15 mouse cellular contexts compared by ENCODE assay signal in genomic region chr13:43774605-43775426, GRCm38 (mm10). TPM values are rescaled to one million over a fixed set of nuclear protein-coding genes. Genes with fewer than 3 reads are reported as not detected.
DNase-seq lines count a peak whose midpoint lies in the region; ATAC-seq and TF ChIP-seq lines count a peak whose summit lies in the region.
"Had no signal": no experiment of that assay in that cellular context is flagged by ENCODE, and none has a peak within 500 bp of the region (broad histone marks: within the 10 kb centered on the region; RNA-seq: fewer than 3 reads in every experiment).

No protein-coding gene starts in this region.

- no peak for ATAC-seq in forebrain, embryonic 14.5 days
- no peak for ATAC-seq in forebrain, embryonic 11.5 days (replicated peaks; ENCODE audit: low FRiP score)
- ATAC-seq in lung, postnatal 0 days, result no peak
- ATAC-seq: liver, postnatal 0 days had no signal

- 81% methylated on average over 13 of the region's 13 CpGs for WGBS in forebrain, embryonic 14.5 days
- 87% methylated on average over 13 of the region's 13 CpGs for WGBS in forebrain, embryonic 11.5 days
- 64% methylated on average over 13 of the region's 13 CpGs for WGBS in lung, postnatal 0 days

- no peaks in the 10 kb centered on the region for H3K27me3 ChIP-seq in forebrain, embryonic 14.5 days (replicated peaks; ENCODE audit: control insufficient read depth, insufficient read depth, low read length)
- no peaks in the 10 kb centered on the region for H3K27me3 ChIP-seq in forebrain, embryonic 11.5 days (ENCODE audit: control insufficient read depth, insufficient read depth, low read length)
- H3K27me3 ChIP-seq in lung, postnatal 0 days (replicated peaks; ENCODE audit: insufficient read depth, low read length), result no peaks in the 10 kb centered on the region
- H3K27me3 ChIP-seq: embryonic facial prominence, embryonic 12.5 days; limb, embryonic 13.5 days; neural tube, embryonic 15.5 days; stomach, embryonic 15.5 days had no signal

- TF ChIP-seq POLR2A in bone marrow macrophage, adult 2 months (IDR thresholded peaks at IDR 0.05; ENCODE audit: borderline replicate concordance, low read depth, low read length), result no peak

- TF ChIP-seq CTCF in lung, postnatal 0 days (IDR thresholded peaks at IDR 0.05), result no peak
- no peak for TF ChIP-seq CTCF in bone marrow macrophage, adult 2 months (IDR thresholded peaks at IDR 0.05; ENCODE audit: low read depth, low read length)

- DNase-seq in forebrain, embryonic 14.5 days (ENCODE audit: low spot score), result no peak
- DNase-seq in forebrain, embryonic 11.5 days (ENCODE audit: low spot score), result no peak
- peak; percentile 29 for DNase-seq in lung, postnatal 0 days (ENCODE audit: low spot score)
- no peak for DNase-seq in lung, postnatal 4 days
- DNase-seq in layer of hippocampus, adult 8-10 months (ENCODE audit: low spot score in 2 of 2), result no peak
- DNase-seq in kidney, adult 9 months, result no peak
- DNase-seq in adipocyte (ENCODE audit: low spot score), result no peak
- DNase-seq: cerebellum, adult 11-12 months had no signal

- TF ChIP-seq EP300 in lung, postnatal 0 days (IDR thresholded peaks at IDR 0.05), result no peak

- no peaks in the 10 kb centered on the region for H3K9me3 ChIP-seq in forebrain, embryonic 14.5 days (replicated peaks; ENCODE audit: control insufficient read depth, low read length)
- no peaks in the 10 kb centered on the region for H3K9me3 ChIP-seq in forebrain, embryonic 11.5 days (ENCODE audit: control insufficient read depth, low read length)
- H3K9me3 ChIP-seq in lung, postnatal 0 days (ENCODE audit: low read length), result no peaks in the 10 kb centered on the region
- H3K9me3 ChIP-seq: embryonic facial prominence, embryonic 12.5 days; heart, embryonic 10.5 days; limb, embryonic 13.5 days; neural tube, embryonic 15.5 days; stomach, embryonic 15.5 days had no signal

- H3K9ac ChIP-seq in forebrain, embryonic 14.5 days (ENCODE audit: low read length), result no peak overlapping the region
- H3K9ac ChIP-seq in forebrain, embryonic 11.5 days (ENCODE audit: low read length), result no peak overlapping the region
- no peak overlapping the region for H3K9ac ChIP-seq in lung, postnatal 0 days (replicated peaks; ENCODE audit: low read depth)
- H3K9ac ChIP-seq: embryonic facial prominence, embryonic 12.5 days; limb, embryonic 13.5 days; liver, postnatal 0 days; neural tube, embryonic 15.5 days; stomach, embryonic 15.5 days had no signal

- H3K27ac ChIP-seq in forebrain, embryonic 14.5 days (ENCODE audit: low read depth, low read length), result no peak overlapping the region
- H3K27ac ChIP-seq in forebrain, embryonic 11.5 days (ENCODE audit: low read depth, low read length), result no peak overlapping the region
- H3K27ac ChIP-seq in lung, postnatal 0 days (ENCODE audit: low read length), result no peak overlapping the region
- H3K27ac ChIP-seq in bone marrow macrophage, adult 2 months (ENCODE audit: insufficient read depth, low read depth, low read length), result 0 out of 2 replicates have a peak overlapping the region, but pooled peaks have one; percentile 4
- H3K27ac ChIP-seq: embryonic facial prominence, embryonic 12.5 days; heart, embryonic 10.5 days; limb, embryonic 13.5 days; neural tube, embryonic 15.5 days; stomach, embryonic 15.5 days had no signal

- H3K4me1 ChIP-seq in forebrain, embryonic 14.5 days (ENCODE audit: control insufficient read depth, insufficient read depth, low read length), result peaks cover 10% of the 10 kb centered on the region; the same call in 1 of the 2 replicates
- H3K4me1 ChIP-seq in forebrain, embryonic 11.5 days (replicated peaks; ENCODE audit: control insufficient read depth, insufficient read depth, low read length), result no peaks in the 10 kb centered on the region
- peaks cover 3% of the 10 kb centered on the region; the same call in 1 of the 2 replicates for H3K4me1 ChIP-seq in lung, postnatal 0 days (ENCODE audit: insufficient read depth, low read depth, low read length)
- H3K4me1 ChIP-seq in bone marrow macrophage, adult 2 months (ENCODE audit: control insufficient read depth, insufficient read depth, low read length), result peaks cover 65% of the 10 kb centered on the region
- H3K4me1 ChIP-seq: stomach, embryonic 15.5 days had no signal

- no peak overlapping the region for H3K4me3 ChIP-seq in forebrain, embryonic 14.5 days (ENCODE audit: low read depth, low read length)
- no peak overlapping the region for H3K4me3 ChIP-seq in forebrain, embryonic 11.5 days (ENCODE audit: low read depth, low read length)
- no peak overlapping the region for H3K4me3 ChIP-seq in lung, postnatal 0 days (ENCODE audit: low read depth, low read length)
- no peak overlapping the region for H3K4me3 ChIP-seq in bone marrow macrophage, adult 2 months (ENCODE audit: insufficient read depth, low read length)
- H3K4me3 ChIP-seq: embryonic facial prominence, embryonic 12.5 days; heart, embryonic 10.5 days; limb, embryonic 13.5 days; neural tube, embryonic 15.5 days; stomach, embryonic 15.5 days had no signal

- no peaks in the 10 kb centered on the region for H3K36me3 ChIP-seq in forebrain, embryonic 14.5 days (ENCODE audit: control insufficient read depth, insufficient read depth, low read length)
- H3K36me3 ChIP-seq in forebrain, embryonic 11.5 days (ENCODE audit: control insufficient read depth, insufficient read depth, low read length), result no peaks in the 10 kb centered on the region
- no peaks in the 10 kb centered on the region for H3K36me3 ChIP-seq in lung, postnatal 0 days (ENCODE audit: insufficient read depth, low read length)
- H3K36me3 ChIP-seq: embryonic facial prominence, embryonic 12.5 days; heart, embryonic 10.5 days; limb, embryonic 13.5 days; neural tube, embryonic 15.5 days; stomach, embryonic 15.5 days had no signal

- H3K4me2 ChIP-seq in forebrain, embryonic 14.5 days (ENCODE audit: low read length), result peak overlapping the region; percentile 3; the same call in 1 of the 2 replicates
- no peak overlapping the region for H3K4me2 ChIP-seq in forebrain, embryonic 11.5 days (ENCODE audit: low read depth, low read length, severe bottlenecking)
- H3K4me2 ChIP-seq in lung, postnatal 0 days (replicated peaks; ENCODE audit: low read depth, low read length), result no peak overlapping the region
- H3K4me2 ChIP-seq: embryonic facial prominence, embryonic 12.5 days; limb, embryonic 13.5 days; neural tube, embryonic 15.5 days; stomach, embryonic 15.5 days had no signal

RNA-seq across cellular contexts. Expression of gene Cd83, which starts 9.8 kb away (rescaled TPM):
- 9.1 and 9.2 TPM in 2 replicates for polyA plus RNA-seq in forebrain, embryonic 14.5 days (2014; fragmentation: Nextera tagmentation; extraction: Ambion mirVana)
- 4.0 and 5.1 TPM in 2 replicates for polyA plus RNA-seq in forebrain, embryonic 11.5 days (2014; fragmentation: Nextera tagmentation; extraction: Ambion mirVana)
- 19.0 and 30.7 TPM in 2 replicates for polyA plus RNA-seq in lung, postnatal 0 days (2015; fragmentation: Nextera tagmentation; extraction: Ambion mirVana)
- polyA plus RNA-seq in bone marrow macrophage, adult 2 months (2012; ENCODE audit: insufficient read depth, insufficient read length, missing spikeins), result 43.3 and 44.5 TPM in 2 replicates
- total RNA-seq in layer of hippocampus, adult 8-10 months (2022), result 10 to 100 TPM in 2 of 4 experiments, 1 to 10 TPM in 2; 7.6 to 21.2 (median 13.4) TPM
